Mouse (Mus musculus) embryonic facial prominence, embryonic 10.5 days (tissue): ENCODE measurements around the gene Gm3594. TPM values are rescaled to one million over a fixed set of nuclear protein-coding genes. Genes with fewer than 3 reads are reported as not detected.

Experiments used
- polyA plus RNA-seq: library from polyadenylated mRNA; unstranded; fragments of >200 nt; fragmentation: Nextera tagmentation; extraction: Ambion mirVana; gene quantifications from 2 replicates; pipeline ENCODE4 v1.2.1, GENCODE M21; 2016

The Gm3594 gene
- polyA plus RNA-seq, 1 experiment from 2014 or later, result not detected

Other genes with a start within 250 kb of the Gm3594 start
- gene Gm21560, start 225.3 kb downstream of the Gm3594 start, polyA plus RNA-seq, result not detected in 2 replicates
- 1.9 and 2.2 TPM in 2 replicates for gene Gm3411, start 157.4 kb downstream of the Gm3594 start, polyA plus RNA-seq
- gene Gm21103, start 139.8 kb downstream of the Gm3594 start, polyA plus RNA-seq, result not detected in 2 replicates
- gene Gm3618, start 100.9 kb downstream of the Gm3594 start, polyA plus RNA-seq, result not detected in 2 replicates
- gene Gm16440, start 54.3 kb downstream of the Gm3594 start, polyA plus RNA-seq, result not detected in 2 replicates
- 1.8 and 2.1 TPM in 2 replicates for gene Gm3591, start 32.1 kb downstream of the Gm3594 start, polyA plus RNA-seq
- gene Gm8356, start 92.7 kb upstream of the Gm3594 start, polyA plus RNA-seq, result not detected in 2 replicates
- gene Gm3629, start 146.0 kb upstream of the Gm3594 start, polyA plus RNA-seq, result 0.39 TPM in 1 of 2 replicates, not detected in the other
- gene Gm3460, start 177.8 kb upstream of the Gm3594 start, polyA plus RNA-seq, result not detected in 2 replicates
- not detected in 2 replicates for gene Gm10251, start 239.6 kb upstream of the Gm3594 start, polyA plus RNA-seq